Mouse (Mus musculus) NIH3T3 (cell line): ENCODE measurements around the gene Col9a2.

Experiments
- DNase-seq: peaks from one replicate; pipeline ENCODE4 v3.0.0-alpha.2; 2012; ENCODE audit warnings: low read depth

Col9a2 gene

DNA sequence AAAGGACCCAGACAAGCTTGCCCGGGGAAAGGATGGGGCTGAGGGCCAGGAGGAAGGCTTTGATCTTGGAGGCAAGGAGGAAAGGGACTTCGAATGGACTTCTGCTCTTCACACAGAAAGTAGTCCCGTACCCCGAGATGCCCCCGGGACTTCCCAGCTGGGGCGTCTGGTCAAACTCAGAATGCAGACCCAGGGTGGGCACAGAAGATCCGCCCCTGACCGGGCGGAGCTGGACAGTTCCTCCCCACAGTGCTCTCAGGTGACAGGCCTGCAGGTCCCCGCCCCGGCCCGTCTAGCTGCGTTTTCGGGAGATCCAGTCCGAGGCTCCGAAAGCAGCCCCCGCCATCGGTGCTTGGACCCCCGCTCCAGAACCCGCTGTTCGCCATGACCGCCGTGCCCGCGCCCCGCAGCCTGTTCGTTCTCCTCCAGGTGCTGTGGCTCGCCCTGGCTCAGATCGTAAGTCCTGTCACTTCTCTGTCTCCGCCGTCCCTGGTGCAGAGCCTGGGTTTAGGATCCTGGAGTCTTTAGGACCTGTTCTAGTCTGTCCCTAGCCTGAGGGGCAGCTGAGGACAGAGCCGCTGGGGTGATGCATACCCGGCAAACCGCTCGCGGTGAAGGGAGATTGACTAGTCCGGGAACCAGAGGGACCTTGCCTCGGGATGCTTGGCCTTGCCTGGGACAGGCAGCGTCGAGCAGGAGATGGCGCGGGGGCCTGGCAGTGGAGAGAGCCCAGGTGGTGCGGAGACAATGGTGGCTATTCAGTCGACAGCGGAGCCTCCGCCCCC, at the start of gene Col9a2:
Gene Col9a2 (plus strand): TSS at position 55 of the 785 bp plus-strand sequence.
- no peak for DNase-seq

- DNase-seq = no peak
Observed at GRCm38 (mm10) chr4:120992284-120992683, 46.9 kb upstream of the Col9a2 start.

GRCm38 (mm10) chr4:120993025-120993424, 46.2 kb upstream of the Col9a2 start:
- peak; percentile 33 for DNase-seq

DNA sequence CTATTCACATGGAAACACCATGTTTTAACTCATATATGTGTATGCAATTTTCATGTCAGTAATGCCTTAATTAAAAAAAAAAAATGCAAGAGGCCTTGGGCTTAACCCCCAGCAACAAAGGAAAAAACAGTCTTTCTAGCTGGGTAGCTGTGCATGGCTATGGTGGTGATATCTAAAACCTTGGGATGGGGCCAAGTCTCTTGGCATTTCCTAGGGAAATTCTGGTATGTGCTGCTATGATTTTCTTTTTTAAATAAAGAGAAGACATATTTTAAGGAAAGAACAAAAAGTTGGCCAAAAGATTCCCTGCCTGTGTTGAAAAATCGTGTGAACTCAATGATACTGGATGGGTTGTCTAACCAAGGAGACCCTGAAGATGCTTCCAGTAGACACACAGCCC, 43.3 kb upstream of the Col9a2 start:
- DNase-seq = peak; percentile 69

DNA sequence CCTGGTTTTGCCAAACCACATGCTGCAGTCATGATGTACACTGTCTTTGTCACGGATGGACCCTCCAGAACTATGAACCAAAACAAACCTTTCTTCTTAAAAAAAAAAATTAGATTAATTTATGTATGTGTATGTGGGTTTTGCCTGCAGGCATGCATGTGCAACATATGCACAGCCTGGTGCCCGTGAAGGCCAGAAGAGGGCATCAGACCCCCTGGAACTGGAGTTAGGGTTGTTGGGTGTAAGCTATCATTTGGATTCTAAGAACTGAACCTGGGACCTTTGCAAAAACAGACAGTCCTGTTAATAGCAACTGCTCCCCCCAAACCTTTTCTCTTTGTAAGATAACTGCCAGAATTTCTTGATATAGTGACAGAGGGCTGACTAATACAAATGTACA, 38.1 kb upstream of the Col9a2 start:
- DNase-seq = no peak

DNA sequence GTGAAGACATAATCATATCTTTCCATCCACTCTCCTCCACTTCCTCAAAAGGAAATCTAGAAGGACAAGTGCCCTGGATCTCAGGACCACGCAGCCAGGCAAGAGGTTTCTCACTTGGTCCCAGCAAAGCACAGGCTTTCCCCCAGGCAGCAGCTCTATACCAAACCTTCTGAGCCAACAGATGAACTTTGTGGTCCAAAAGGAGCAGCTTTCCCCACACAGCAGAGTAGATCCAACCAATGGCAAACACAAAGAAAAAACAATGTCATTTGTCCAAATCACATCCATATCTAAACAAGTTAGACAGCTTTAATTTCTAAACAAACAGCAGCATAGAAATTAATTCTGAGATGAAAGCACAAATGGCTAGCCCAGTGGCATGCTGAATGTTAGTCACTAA, 37.5 kb upstream of the Col9a2 start:
- DNase-seq = no peak

- peak; percentile 33 for DNase-seq
Observed at GRCm38 (mm10) chr4:121002400-121003171, 36.6 kb upstream of the Col9a2 start.

GRCm38 (mm10) chr4:121003611-121004091, 35.5 kb upstream of the Col9a2 start:
- no peak for DNase-seq

- DNase-seq = no peak
Observed at GRCm38 (mm10) chr4:121004679-121005078, 34.5 kb upstream of the Col9a2 start.

- no peak for DNase-seq
Observed at GRCm38 (mm10) chr4:121007006-121007405, 32.2 kb upstream of the Col9a2 start.

DNA sequence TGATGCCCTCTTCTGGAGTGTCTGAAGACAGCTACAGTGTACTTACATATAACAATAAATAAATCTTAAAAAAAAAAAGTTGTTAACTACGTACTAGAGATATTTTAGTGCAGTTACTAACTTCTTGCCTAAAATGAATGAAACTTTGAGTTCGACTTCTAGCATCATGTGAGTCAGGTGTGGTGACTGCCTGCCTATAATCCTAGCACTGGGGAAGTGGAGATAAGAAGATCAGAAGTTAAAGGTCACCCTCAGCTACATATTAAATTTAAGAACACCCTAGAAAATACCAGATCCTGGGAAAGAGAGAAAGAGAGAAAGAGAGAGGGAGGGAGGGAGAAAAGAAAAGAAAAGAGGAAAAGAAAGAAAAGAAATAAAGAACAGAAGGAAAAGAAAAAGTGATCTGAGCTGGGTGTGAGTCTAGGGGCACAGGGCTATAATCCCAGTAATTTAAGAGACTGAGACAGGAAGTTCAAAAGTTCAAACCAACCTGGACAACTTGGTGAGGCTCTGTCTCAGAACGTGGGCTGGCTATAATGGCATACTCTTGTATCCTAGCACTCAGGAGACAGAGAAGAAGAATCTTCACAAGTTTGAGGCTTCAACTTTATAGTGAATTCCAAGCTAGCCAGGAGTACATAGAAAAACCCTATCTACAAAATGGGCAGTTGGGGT, 31.0 kb upstream of the Col9a2 start:
- no peak for DNase-seq

DNA sequence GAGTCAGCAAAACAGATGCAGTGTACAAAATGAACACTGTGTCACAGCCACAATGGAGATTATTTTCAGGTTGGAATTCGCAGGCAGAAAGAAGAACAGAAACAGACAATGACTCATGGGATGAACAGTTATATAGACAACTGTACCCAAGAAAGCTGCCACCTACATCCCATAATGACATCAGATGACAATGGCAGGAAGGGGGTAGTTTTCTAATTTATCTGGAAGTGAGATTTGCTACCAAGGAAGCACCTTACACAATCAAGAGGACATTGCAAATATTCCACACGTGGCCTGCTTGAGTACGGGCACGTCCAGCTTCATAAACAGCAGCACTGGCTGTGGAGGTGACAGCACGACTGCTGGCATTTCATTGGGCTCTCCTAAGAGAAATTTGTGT, 30.0 kb upstream of the Col9a2 start:
- no peak for DNase-seq

GRCm38 (mm10) chr4:121010770-121011549, 28.2 kb upstream of the Col9a2 start:
- peak; percentile 86 for DNase-seq

- no peak for DNase-seq
Observed at GRCm38 (mm10) chr4:121014594-121015267, 24.5 kb upstream of the Col9a2 start.

GRCm38 (mm10) chr4:121015268-121015659, 23.9 kb upstream of the Col9a2 start:
- no peak for DNase-seq

- peak; percentile 60 for DNase-seq
Observed at GRCm38 (mm10) chr4:121016021-121016898, 22.9 kb upstream of the Col9a2 start.

DNA sequence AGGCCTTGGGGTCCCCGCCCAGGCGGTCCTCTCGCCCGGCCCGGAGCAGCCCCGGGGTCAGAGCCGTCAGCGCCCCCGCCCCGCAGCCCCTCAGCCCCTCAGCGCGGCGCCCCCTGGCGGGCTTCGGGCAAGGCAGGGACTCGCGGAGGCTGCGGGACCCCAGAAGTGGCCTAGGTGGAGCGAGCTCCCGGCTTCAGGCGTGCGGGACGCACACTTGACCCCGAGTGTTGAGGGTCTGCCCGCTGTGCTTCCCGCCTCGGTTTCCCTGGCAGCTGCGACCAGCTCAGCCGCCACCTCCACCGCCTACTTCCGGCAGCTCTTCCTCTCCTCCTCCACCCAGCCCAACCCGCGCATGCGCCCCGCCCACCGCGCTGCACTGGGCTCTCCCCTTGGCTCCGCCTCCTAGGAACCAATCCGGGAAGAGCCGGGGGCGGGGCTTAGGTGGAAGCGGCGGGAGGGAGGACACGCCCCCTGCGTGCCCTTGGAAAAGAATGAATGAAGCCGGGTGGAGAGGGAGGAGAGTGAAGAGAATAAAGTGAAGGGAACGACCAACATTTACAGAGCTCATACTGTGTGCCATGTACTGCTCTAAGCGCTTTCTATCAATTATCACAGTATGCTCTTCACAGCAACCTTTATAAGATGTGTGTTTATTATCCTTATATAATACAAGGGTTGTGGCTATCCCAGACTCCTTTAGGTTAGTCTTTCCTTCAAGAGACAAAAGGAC, 22.1 kb upstream of the Col9a2 start, which contains the start of gene Smap2:
Gene Smap2 (minus strand): TSS at position 320 of the 730 bp plus-strand sequence.
- DNase-seq = peak; percentile 100

GRCm38 (mm10) chr4:121018250-121018649, 20.9 kb upstream of the Col9a2 start:
- no peak for DNase-seq

DNA sequence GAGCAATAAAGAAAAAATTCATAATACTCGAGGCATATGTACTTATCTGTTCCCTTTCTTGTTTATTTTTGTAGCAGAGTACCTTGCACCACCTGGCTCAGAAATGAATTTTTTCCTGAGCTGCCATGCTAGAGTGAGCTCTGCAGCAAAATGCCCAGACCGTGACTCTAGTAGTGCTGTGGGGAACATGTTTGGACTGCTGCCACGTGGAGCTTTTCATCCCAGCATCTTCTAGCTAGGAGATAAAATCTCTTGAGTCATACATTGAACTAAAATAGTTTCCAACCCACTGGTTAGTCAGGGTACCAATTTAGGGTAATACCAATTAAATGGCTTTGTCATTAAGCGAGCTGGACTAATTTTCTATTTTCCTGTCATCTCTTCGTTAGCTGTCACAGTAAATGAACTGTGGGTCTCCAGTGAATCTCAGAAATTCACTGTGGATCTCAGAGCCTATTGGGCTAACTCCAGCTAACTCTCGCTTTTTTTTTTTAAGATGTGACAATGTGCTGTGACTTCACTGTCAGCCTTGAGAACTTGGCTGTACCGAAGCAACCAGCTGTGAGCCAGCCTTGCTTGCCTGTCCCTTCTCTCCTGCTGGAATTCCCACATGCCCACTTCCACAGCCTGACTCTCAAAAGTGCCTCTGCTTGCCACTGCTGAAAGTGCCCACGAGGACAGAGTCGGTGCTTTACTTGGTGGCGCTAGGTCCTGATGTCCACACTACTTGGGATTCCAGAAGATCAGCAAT, 19.0 kb upstream of the Col9a2 start:
- peak; percentile 87 for DNase-seq
